Mouse (Mus musculus): ENCODE data around the gene Anapc2. TPM values are rescaled to one million over a fixed set of nuclear protein-coding genes. Genes with fewer than 3 reads are reported as not detected.

Gene Anapc2
- polyA plus RNA-seq, 1 experiment, result 103 TPM

DNA sequence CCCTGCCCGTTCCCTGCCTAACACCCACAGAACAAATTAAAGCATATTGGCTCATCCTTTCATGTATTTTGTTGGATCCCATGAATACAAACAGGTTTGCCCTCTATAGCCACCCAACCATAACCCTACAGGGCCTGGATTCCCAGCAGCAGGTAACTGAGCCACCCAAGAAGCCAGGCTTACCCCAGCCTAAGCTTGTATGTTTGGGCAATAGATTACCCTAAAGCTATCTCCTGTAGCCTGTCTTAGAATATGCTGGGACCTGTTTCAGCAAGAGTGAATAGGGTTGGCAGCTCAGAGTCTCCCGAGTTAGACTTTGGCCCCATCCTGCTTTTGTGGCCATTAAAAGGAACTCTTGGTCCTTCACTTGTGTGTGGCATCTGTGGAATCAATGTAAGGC, 13.3 kb downstream of the Anapc2 start:
- Histone ChIP-seq H3K27me3 (ENCODE audit: control insufficient read depth, insufficient read depth, low read length) (no peaks in the 10 kb centered on the region), H3K4me3 (replicated peaks; ENCODE audit: insufficient read depth, low read depth, low read length) (no peak overlapping the region), H3K4me1 (ENCODE audit: control insufficient read depth, insufficient read depth, low read length) (peaks cover 40% of the 10 kb centered on the region), H3K27ac (ENCODE audit: insufficient read depth, low read length) (no peak overlapping the region)
- TF ChIP-seq CTCF (IDR thresholded peaks at IDR 0.05; ENCODE audit: borderline replicate concordance, insufficient read depth, low read depth, low read length) (no peak), POLR2A (IDR thresholded peaks at IDR 0.05; ENCODE audit: borderline replicate concordance, insufficient read depth, low read length) (no peak)
- WGBS, result 80% methylated on average over 2 of the region's 2 CpGs
- no peak for DNase-seq

DNA sequence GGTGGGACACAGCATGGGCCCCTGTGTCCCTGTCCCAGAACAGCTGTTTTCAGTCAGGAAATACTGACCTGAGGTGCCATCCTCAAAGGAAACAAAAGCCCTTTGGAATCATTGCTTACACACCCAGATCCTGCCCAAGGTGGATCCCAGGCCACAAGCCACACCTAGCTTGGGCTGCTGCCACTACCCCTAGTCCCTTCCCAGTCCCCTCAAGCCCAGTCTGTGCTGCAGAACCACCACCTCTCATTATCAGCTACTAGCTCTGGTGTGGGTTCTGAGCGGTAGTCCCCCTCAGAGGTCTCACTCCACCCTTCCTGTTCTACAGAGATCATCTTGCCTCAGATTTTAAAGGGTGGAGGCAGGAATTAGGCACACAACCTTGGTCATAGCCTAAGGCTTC, 14.0 kb downstream of the Anapc2 start:
- H3K4me3 ChIP-seq (replicated peaks; ENCODE audit: insufficient read depth, low read depth, low read length), result no peak overlapping the region
- TF ChIP-seq POLR2A (IDR thresholded peaks at IDR 0.05; ENCODE audit: borderline replicate concordance, insufficient read depth, low read length), result 0 out of 2 replicates have a peak, but pooled peaks have one; percentile 2
- no peak for TF ChIP-seq CTCF (IDR thresholded peaks at IDR 0.05; ENCODE audit: borderline replicate concordance, insufficient read depth, low read depth, low read length)
- peak in 1 of 2 experiments; percentile 32 for DNase-seq
- H3K27me3 ChIP-seq (ENCODE audit: control insufficient read depth, insufficient read depth, low read length), result no peaks in the 10 kb centered on the region
- peaks cover 47% of the 10 kb centered on the region for H3K4me1 ChIP-seq (ENCODE audit: control insufficient read depth, insufficient read depth, low read length)
- H3K27ac ChIP-seq (ENCODE audit: insufficient read depth, low read length), result peak overlapping the region; percentile 10; the same call in 1 of the 2 replicates
- WGBS, result 69% methylated on average over 1 of the region's 1 CpGs

- Histone ChIP-seq H3K4me1 (ENCODE audit: control insufficient read depth, insufficient read depth, low read length) (peaks cover 54% of the 10 kb centered on the region), H3K27me3 (ENCODE audit: control insufficient read depth, insufficient read depth, low read length) (no peaks in the 10 kb centered on the region), H3K4me3 (replicated peaks; ENCODE audit: insufficient read depth, low read depth, low read length) (no peak overlapping the region), H3K27ac (ENCODE audit: insufficient read depth, low read length) (peak overlapping the region; percentile 26)
- peak; percentile 70 to 73 for DNase-seq
- no peak for TF ChIP-seq CTCF (IDR thresholded peaks at IDR 0.05; ENCODE audit: borderline replicate concordance, insufficient read depth, low read depth, low read length)
- TF ChIP-seq POLR2A (IDR thresholded peaks at IDR 0.05; ENCODE audit: borderline replicate concordance, insufficient read depth, low read length), result peak; percentile 14; the same call in 1 of the 2 replicates
- 5% methylated on average over 7 of the region's 7 CpGs for WGBS
Measured at GRCm38 (mm10) chr2:25286837-25287636, 14.8 kb downstream of the Anapc2 start.

DNA sequence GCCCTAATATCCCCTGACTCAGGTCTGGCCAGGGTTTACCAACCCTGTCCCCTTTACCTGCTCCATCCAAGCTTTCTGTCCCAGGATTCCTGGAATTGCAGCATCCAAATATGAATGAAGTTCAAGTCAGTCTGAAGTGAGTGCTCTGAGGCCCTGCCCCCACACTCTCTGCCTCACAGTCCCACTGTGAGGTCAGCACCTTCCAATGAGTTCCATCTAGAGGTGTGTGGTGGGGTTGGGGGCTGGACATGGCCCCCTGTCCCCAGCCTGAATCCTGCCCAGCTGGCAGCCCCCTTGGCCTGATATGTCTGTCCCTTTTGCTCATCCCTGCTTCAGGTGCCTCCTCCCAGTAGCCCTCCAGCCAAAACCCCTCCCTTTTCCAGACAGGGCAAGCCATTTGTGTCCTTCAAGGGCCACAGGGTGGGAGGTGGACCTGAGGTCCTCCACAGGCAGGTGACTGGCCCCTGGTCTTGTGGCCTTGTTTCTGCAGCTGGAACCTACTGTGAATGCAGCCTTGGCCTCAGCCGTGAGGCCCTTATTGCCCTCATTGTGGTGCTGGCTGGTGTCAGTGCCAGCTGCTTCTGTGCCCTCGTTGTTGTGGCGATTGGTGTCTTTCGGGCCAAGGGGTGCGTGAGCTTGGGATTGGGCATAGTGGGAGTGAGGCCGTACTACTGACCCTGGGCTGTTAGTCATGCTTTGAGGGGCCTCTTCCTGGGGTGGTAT, 15.8 kb downstream of the Anapc2 start, which contains the start of gene Tmem210:
Gene Tmem210, plus strand, starts transcription at position 219 of the 723 bp plus-strand sequence.
- peaks cover 59% of the 10 kb centered on the region for H3K4me1 ChIP-seq (ENCODE audit: control insufficient read depth, insufficient read depth, low read length)
- 25% methylated on average over 6 of the region's 6 CpGs for WGBS
- H3K27me3 ChIP-seq (ENCODE audit: control insufficient read depth, insufficient read depth, low read length), result no peaks in the 10 kb centered on the region
- peak within 1 kb of the TSS; percentile 26 for H3K27ac ChIP-seq (ENCODE audit: insufficient read depth, low read length)
- peak in 1 of 2 experiments; percentile 58 for DNase-seq
- TF ChIP-seq CTCF (IDR thresholded peaks at IDR 0.05; ENCODE audit: borderline replicate concordance, insufficient read depth, low read depth, low read length) (no peak), POLR2A (IDR thresholded peaks at IDR 0.05; ENCODE audit: borderline replicate concordance, insufficient read depth, low read length) (peak; percentile 12; the same call in 1 of the 2 replicates)
- no peak within 1 kb of the TSS for H3K4me3 ChIP-seq (replicated peaks; ENCODE audit: insufficient read depth, low read depth, low read length)

GRCm38 (mm10) chr2:25288734-25289345, 16.6 kb downstream of the Anapc2 start:
- TF ChIP-seq CTCF (IDR thresholded peaks at IDR 0.05; ENCODE audit: borderline replicate concordance, insufficient read depth, low read depth, low read length) (0 out of 2 replicates have a peak, but pooled peaks have one; percentile 16), POLR2A (IDR thresholded peaks at IDR 0.05; ENCODE audit: borderline replicate concordance, insufficient read depth, low read length) (0 out of 2 replicates have a peak, but pooled peaks have one; percentile 32)
- 59% methylated on average over 7 of the region's 7 CpGs for WGBS
- DNase-seq, result peak; percentile 46 to 55
- H3K4me1 ChIP-seq (ENCODE audit: control insufficient read depth, insufficient read depth, low read length), result peaks cover 63% of the 10 kb centered on the region
- H3K4me3 ChIP-seq (replicated peaks; ENCODE audit: insufficient read depth, low read depth, low read length), result no peak overlapping the region
- H3K27ac ChIP-seq (ENCODE audit: insufficient read depth, low read length), result no peak overlapping the region
- no peaks in the 10 kb centered on the region for H3K27me3 ChIP-seq (ENCODE audit: control insufficient read depth, insufficient read depth, low read length)

- Histone ChIP-seq H3K4me1 (ENCODE audit: control insufficient read depth, insufficient read depth, low read length) (peaks cover 67% of the 10 kb centered on the region), H3K4me3 (replicated peaks; ENCODE audit: insufficient read depth, low read depth, low read length) (peak within 1 kb of the TSS; percentile 29), H3K27me3 (ENCODE audit: control insufficient read depth, insufficient read depth, low read length) (no peaks in the 10 kb centered on the region), H3K27ac (ENCODE audit: insufficient read depth, low read length) (peak within 1 kb of the TSS; percentile 68)
- DNase-seq, result peak; percentile 82 to 86
- peak; percentile 16; the same call in 1 of the 2 replicates for TF ChIP-seq POLR2A (IDR thresholded peaks at IDR 0.05; ENCODE audit: borderline replicate concordance, insufficient read depth, low read length)
- no peak for TF ChIP-seq CTCF (IDR thresholded peaks at IDR 0.05; ENCODE audit: borderline replicate concordance, insufficient read depth, low read depth, low read length)
- WGBS, result 2% methylated on average over 11 of the region's 11 CpGs
Measured at GRCm38 (mm10) chr2:25289651-25290050, 17.4 kb downstream of the Anapc2 start, which contains the start of gene Lrrc26. Gene Lrrc26 (plus strand): TSS chr2:25289915.

- H3K4me1 ChIP-seq (ENCODE audit: control insufficient read depth, insufficient read depth, low read length), result peaks cover 67% of the 10 kb centered on the region
- peak; percentile 83 to 87 for DNase-seq
- peak overlapping the region; percentile 29 for H3K4me3 ChIP-seq (replicated peaks; ENCODE audit: insufficient read depth, low read depth, low read length)
- peak overlapping the region; percentile 68 for H3K27ac ChIP-seq (ENCODE audit: insufficient read depth, low read length)
- under 1% methylated on average over 54 of the region's 54 CpGs for WGBS
- H3K27me3 ChIP-seq (ENCODE audit: control insufficient read depth, insufficient read depth, low read length), result no peaks in the 10 kb centered on the region
- TF ChIP-seq POLR2A (IDR thresholded peaks at IDR 0.05; ENCODE audit: borderline replicate concordance, insufficient read depth, low read length) (peak; percentile 45; the same call in 1 of the 2 replicates), CTCF (IDR thresholded peaks at IDR 0.05; ENCODE audit: borderline replicate concordance, insufficient read depth, low read depth, low read length) (no peak)
Measured at GRCm38 (mm10) chr2:25290101-25290815, 18.0 kb downstream of the Anapc2 start.

All from cerebellum, adult 2 months (tissue).